Mouse (Mus musculus): Measurements from ENCODE around the gene Lhfpl3. TPM values are rescaled to one million over a fixed set of nuclear protein-coding genes. Genes with fewer than 3 reads are reported as not detected.

Lhfpl3 gene
- total and polyA plus RNA-seq, 3 experiments: 0.04 TPM; not detected in 2

GRCm38 (mm10) chr5:23035727-23036029 lies 289.8 kb downstream of the Lhfpl3 start:
- intact Hi-C loops (cut with DNase I): no loop called here

GRCm38 (mm10) chr5:23040429-23040828 lies 294.6 kb downstream of the Lhfpl3 start:
- H3K79me2 ChIP-seq (replicated peaks; ENCODE audit: control insufficient read depth, insufficient read depth, low read length): no peaks in the 10 kb centered on the region
- H3K4me3 ChIP-seq: no peak overlapping the region
- no peaks in the 10 kb centered on the region for H3K27me3 ChIP-seq (ENCODE audit: control insufficient read depth, insufficient read depth, low read length)
- no peak overlapping the region for H3K27ac ChIP-seq
- DNase-seq: no peak
- no peaks in the 10 kb centered on the region for H3K36me3 ChIP-seq (ENCODE audit: control insufficient read depth, insufficient read depth, low read length)
- WGBS: 38% methylated on average over 4 of the region's 4 CpGs
- no peak overlapping the region for H3K9ac ChIP-seq (ENCODE audit: low read depth, low read length)
- no peaks in the 10 kb centered on the region for H3K4me1 ChIP-seq (ENCODE audit: control insufficient read depth, insufficient read depth, low read length)
- no peak for TF ChIP-seq POLR2A (IDR thresholded peaks at IDR 0.05; ENCODE audit: insufficient read depth, low read depth, low read length)
- no peak for TF ChIP-seq CTCF (IDR thresholded peaks at IDR 0.05)
- no peak for TF ChIP-seq EP300 (IDR thresholded peaks at IDR 0.05; ENCODE audit: insufficient read depth, low read depth, low read length)
- intact Hi-C loops (cut with DNase I): no loop called here

More at GRCm38 (mm10) chr5:23035727-23036029, 289.8 kb downstream of the Lhfpl3 start:
- H3K9ac ChIP-seq (ENCODE audit: low read depth, low read length): no peak overlapping the region
- H3K79me2 ChIP-seq (replicated peaks; ENCODE audit: control insufficient read depth, insufficient read depth, low read length): no peaks in the 10 kb centered on the region
- TF ChIP-seq EP300 (IDR thresholded peaks at IDR 0.05; ENCODE audit: insufficient read depth, low read depth, low read length): no peak
- TF ChIP-seq POLR2A (IDR thresholded peaks at IDR 0.05; ENCODE audit: insufficient read depth, low read depth, low read length): no peak
- no peak for TF ChIP-seq CTCF (IDR thresholded peaks at IDR 0.05)
- H3K4me1 ChIP-seq (ENCODE audit: control insufficient read depth, insufficient read depth, low read length): no peaks in the 10 kb centered on the region
- H3K27me3 ChIP-seq (ENCODE audit: control insufficient read depth, insufficient read depth, low read length): no peaks in the 10 kb centered on the region
- WGBS: 60% methylated on average over 5 of the region's 5 CpGs
- H3K36me3 ChIP-seq (ENCODE audit: control insufficient read depth, insufficient read depth, low read length): no peaks in the 10 kb centered on the region
- DNase-seq: no peak
- no peak overlapping the region for H3K4me3 ChIP-seq
- H3K27ac ChIP-seq: no peak overlapping the region

DNA sequence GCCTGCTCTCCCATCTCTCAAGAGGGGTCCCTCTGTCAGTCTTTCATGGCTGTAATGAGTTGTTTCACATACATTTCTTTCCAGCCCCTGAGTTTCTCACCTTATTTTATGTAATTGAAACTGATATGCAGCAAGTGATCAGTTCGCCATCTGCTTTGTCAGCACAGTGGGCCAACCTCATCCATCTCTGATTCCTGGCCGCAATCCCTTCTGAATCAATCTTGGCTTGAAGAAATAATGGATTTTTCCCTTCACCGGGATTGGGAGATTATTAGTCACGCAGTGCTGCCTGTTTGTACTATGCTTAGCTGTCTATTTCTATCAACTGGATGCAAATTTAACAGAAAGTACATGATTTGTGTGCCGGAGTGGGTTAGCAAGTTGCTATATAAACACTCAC lies 297.0 kb downstream of the Lhfpl3 start:
- Histone ChIP-seq H3K27me3 (ENCODE audit: control insufficient read depth, insufficient read depth, low read length) (no peaks in the 10 kb centered on the region), H3K4me3 (no peak overlapping the region), H3K36me3 (ENCODE audit: control insufficient read depth, insufficient read depth, low read length) (no peaks in the 10 kb centered on the region), H3K9ac (ENCODE audit: low read depth, low read length) (no peak overlapping the region), H3K4me1 (ENCODE audit: control insufficient read depth, insufficient read depth, low read length) (no peaks in the 10 kb centered on the region), H3K27ac (no peak overlapping the region), H3K79me2 (replicated peaks; ENCODE audit: control insufficient read depth, insufficient read depth, low read length) (no peaks in the 10 kb centered on the region)
- WGBS: 87% methylated on average over 5 of the region's 5 CpGs
- no peak for TF ChIP-seq EP300 (IDR thresholded peaks at IDR 0.05; ENCODE audit: insufficient read depth, low read depth, low read length)
- no peak for TF ChIP-seq POLR2A (IDR thresholded peaks at IDR 0.05; ENCODE audit: insufficient read depth, low read depth, low read length)
- TF ChIP-seq CTCF (IDR thresholded peaks at IDR 0.05): no peak
- intact Hi-C loops (cut with DNase I): no loop called here
- no peak for DNase-seq

- TF ChIP-seq CTCF (IDR thresholded peaks at IDR 0.05) (no peak), POLR2A (IDR thresholded peaks at IDR 0.05; ENCODE audit: insufficient read depth, low read depth, low read length) (no peak), EP300 (IDR thresholded peaks at IDR 0.05; ENCODE audit: insufficient read depth, low read depth, low read length) (no peak)
- no peaks in the 10 kb centered on the region for H3K27me3 ChIP-seq (ENCODE audit: control insufficient read depth, insufficient read depth, low read length)
- no peak overlapping the region for H3K4me3 ChIP-seq
- no peak overlapping the region for H3K27ac ChIP-seq
- H3K4me1 ChIP-seq (ENCODE audit: control insufficient read depth, insufficient read depth, low read length): no peaks in the 10 kb centered on the region
- H3K79me2 ChIP-seq (replicated peaks; ENCODE audit: control insufficient read depth, insufficient read depth, low read length): no peaks in the 10 kb centered on the region
- no peak for DNase-seq
- intact Hi-C loops (cut with DNase I): no loop called here
- whole genome bisulfite sequencing: 73% methylated on average over 7 of the region's 7 CpGs
- no peak overlapping the region for H3K9ac ChIP-seq (ENCODE audit: low read depth, low read length)
- H3K36me3 ChIP-seq (ENCODE audit: control insufficient read depth, insufficient read depth, low read length): no peaks in the 10 kb centered on the region
Observed at GRCm38 (mm10) chr5:23049083-23049663, 303.3 kb downstream of the Lhfpl3 start.

- intact Hi-C loops (cut with DNase I): no loop called here
- H3K4me3 ChIP-seq: no peak overlapping the region
- H3K27ac ChIP-seq: no peak overlapping the region
- no peak for DNase-seq
- H3K27me3 ChIP-seq (ENCODE audit: control insufficient read depth, insufficient read depth, low read length): no peaks in the 10 kb centered on the region
- no peaks in the 10 kb centered on the region for H3K36me3 ChIP-seq (ENCODE audit: control insufficient read depth, insufficient read depth, low read length)
- TF ChIP-seq CTCF (IDR thresholded peaks at IDR 0.05) (no peak), POLR2A (IDR thresholded peaks at IDR 0.05; ENCODE audit: insufficient read depth, low read depth, low read length) (no peak), EP300 (IDR thresholded peaks at IDR 0.05; ENCODE audit: insufficient read depth, low read depth, low read length) (no peak)
- WGBS: 74% methylated on average over 5 of the region's 5 CpGs
- no peaks in the 10 kb centered on the region for H3K4me1 ChIP-seq (ENCODE audit: control insufficient read depth, insufficient read depth, low read length)
- no peaks in the 10 kb centered on the region for H3K79me2 ChIP-seq (replicated peaks; ENCODE audit: control insufficient read depth, insufficient read depth, low read length)
- H3K9ac ChIP-seq (ENCODE audit: low read depth, low read length): no peak overlapping the region
Observed at GRCm38 (mm10) chr5:23051458-23051857, 305.6 kb downstream of the Lhfpl3 start.

DNA sequence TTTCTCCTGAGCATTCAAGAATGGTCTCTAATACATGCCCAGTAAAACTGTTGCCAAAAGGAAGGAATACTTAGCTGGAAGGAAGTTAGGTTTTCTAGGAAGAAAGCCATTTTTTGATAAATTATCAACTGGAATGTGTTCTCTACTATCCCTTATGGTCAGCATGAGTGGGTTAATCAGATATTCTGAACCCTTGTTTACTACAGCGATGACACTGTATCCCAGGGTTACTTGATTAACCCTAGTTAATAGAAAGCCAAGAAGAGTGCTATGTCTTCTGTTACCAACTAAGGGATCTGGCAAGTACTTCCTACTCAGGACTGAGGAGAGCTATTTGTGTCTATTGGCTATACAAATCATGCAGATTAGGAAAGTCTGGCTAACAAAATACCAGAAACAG lies 349.0 kb downstream of the Lhfpl3 start:
- Histone ChIP-seq H3K27ac (no peak overlapping the region), H3K27me3 (ENCODE audit: control insufficient read depth, insufficient read depth, low read length) (no peaks in the 10 kb centered on the region), H3K4me1 (ENCODE audit: control insufficient read depth, insufficient read depth, low read length) (no peaks in the 10 kb centered on the region), H3K9ac (ENCODE audit: low read depth, low read length) (no peak overlapping the region), H3K36me3 (ENCODE audit: control insufficient read depth, insufficient read depth, low read length) (no peaks in the 10 kb centered on the region), H3K79me2 (replicated peaks; ENCODE audit: control insufficient read depth, insufficient read depth, low read length) (no peaks in the 10 kb centered on the region), H3K4me3 (no peak overlapping the region)
- no peak for DNase-seq
- TF ChIP-seq EP300 (IDR thresholded peaks at IDR 0.05; ENCODE audit: insufficient read depth, low read depth, low read length) (no peak), CTCF (IDR thresholded peaks at IDR 0.05) (no peak), POLR2A (IDR thresholded peaks at IDR 0.05; ENCODE audit: insufficient read depth, low read depth, low read length) (no peak)
- intact Hi-C loops (cut with DNase I): no loop called here
- whole genome bisulfite sequencing: 80% methylated on average over 1 of the region's 1 CpGs

Measured in heart, adult 2 months (tissue).